Mouse (Mus musculus): Measurements from ENCODE around the gene Phf21a.

DNA sequence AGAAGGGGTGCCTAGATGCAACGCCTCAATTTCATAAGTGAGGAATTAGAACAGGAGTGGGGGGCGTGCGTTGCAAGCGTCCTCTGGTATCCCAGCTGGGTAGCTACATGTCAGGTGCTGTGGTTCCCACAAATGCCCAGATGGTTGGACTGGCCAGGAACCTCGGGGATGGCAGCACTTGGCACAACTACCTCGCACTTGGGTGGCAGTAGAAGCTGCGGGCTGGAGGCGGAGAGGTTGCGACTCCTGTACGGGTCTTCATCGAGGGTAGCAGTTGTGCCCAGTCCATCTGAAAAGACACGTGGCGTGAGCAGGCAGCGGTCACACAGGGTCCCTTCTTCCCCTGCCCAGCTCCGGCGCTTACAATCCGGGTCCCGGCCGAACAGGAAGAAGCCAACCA lies 277.5 kb downstream of the Phf21a start:
- TF ChIP-seq POLR2A (IDR thresholded peaks at IDR 0.05; ENCODE audit: low read depth, low read length): no peak
- no peak for TF ChIP-seq CTCF (conservative IDR thresholded peaks at IDR 0.05; ENCODE audit: insufficient read depth, insufficient read length, low read depth, low read length)

Measured in kidney, adult 2 months (tissue).